Mouse (Mus musculus): ENCODE data around the gene Abhd14a. TPM values are rescaled to one million over a fixed set of nuclear protein-coding genes. Genes with fewer than 3 reads are reported as not detected.
A peak's percentile ranks its signal among the peaks of the same experiment; 100 is the strongest.

The Abhd14a gene
- total and polyA plus RNA-seq, 2 experiments from 2014 or later = 69.8 to 72.3 TPM

GRCm38 (mm10) chr9:106457163-106457559 lies 9.7 kb upstream of the Abhd14a start:
- H3K4me2 ChIP-seq (ENCODE audit: low read depth, low read length, poor library complexity, severe bottlenecking) = peak overlapping the region; percentile 85
- H3K27me3 ChIP-seq (ENCODE audit: insufficient read depth, low read length) = no peaks in the 10 kb centered on the region
- WGBS = 28% methylated on average over 9 of the region's 9 CpGs
- ATAC-seq (ENCODE audit: low FRiP score) = no peak
- no peak for DNase-seq (ENCODE audit: low spot score)
- no peak for TF ChIP-seq CTCF (IDR thresholded peaks at IDR 0.05)
- peaks cover 37% of the 10 kb centered on the region for H3K4me1 ChIP-seq (ENCODE audit: insufficient read depth, low read length)
- H3K4me3 ChIP-seq (ENCODE audit: low read depth, low read length) = no peak overlapping the region
- H3K36me3 ChIP-seq (ENCODE audit: insufficient read depth, low read length) = peaks cover 22% of the 10 kb centered on the region
- no peaks in the 10 kb centered on the region for H3K9me3 ChIP-seq (ENCODE audit: low read length)
- peak overlapping the region; percentile 38; the same call in 1 of the 2 replicates for H3K27ac ChIP-seq (ENCODE audit: low read depth, low read length)
- H3K9ac ChIP-seq (replicated peaks; ENCODE audit: low read length, poor library complexity, severe bottlenecking) = peak overlapping the region; percentile 96; the same call in 1 of the 2 replicates

- Histone ChIP-seq H3K27me3 (ENCODE audit: insufficient read depth, low read length) (no peaks in the 10 kb centered on the region), H3K27ac (ENCODE audit: low read depth, low read length) (peak overlapping the region; percentile 38; the same call in 1 of the 2 replicates), H3K9ac (replicated peaks; ENCODE audit: low read length, poor library complexity, severe bottlenecking) (peak overlapping the region; percentile 96), H3K4me1 (ENCODE audit: insufficient read depth, low read length) (peaks cover 37% of the 10 kb centered on the region), H3K4me3 (ENCODE audit: low read depth, low read length) (0 out of 2 replicates have a peak overlapping the region, but pooled peaks have one; percentile 2), H3K36me3 (ENCODE audit: insufficient read depth, low read length) (peaks cover 16% of the 10 kb centered on the region), H3K9me3 (ENCODE audit: low read length) (no peaks in the 10 kb centered on the region), H3K4me2 (ENCODE audit: low read depth, low read length, poor library complexity, severe bottlenecking) (peak overlapping the region; percentile 85)
- DNase-seq (ENCODE audit: low spot score) (peak; percentile 65), ATAC-seq (ENCODE audit: low FRiP score) (no peak)
- TF ChIP-seq CTCF (IDR thresholded peaks at IDR 0.05) = no peak
- 27% methylated on average over 15 of the region's 15 CpGs for WGBS
These were observed 9.1 kb upstream of the Abhd14a start for GRCm38 (mm10) chr9:106456325-106457162.

- 6% methylated on average over 17 of the region's 17 CpGs for WGBS
These were observed 7.6 kb upstream of the Abhd14a start for GRCm38 (mm10) chr9:106454888-106455681.

GRCm38 (mm10) chr9:106454071-106454761 lies 6.7 kb upstream of the Abhd14a start:
- WGBS = 0% methylated on average over 15 of the region's 20 CpGs
- peak overlapping the region; percentile 96 for H3K9ac ChIP-seq (replicated peaks; ENCODE audit: low read length, poor library complexity, severe bottlenecking)
- peak; percentile 50 for DNase-seq (ENCODE audit: low spot score)
- no peaks in the 10 kb centered on the region for H3K27me3 ChIP-seq (ENCODE audit: insufficient read depth, low read length)
- no peaks in the 10 kb centered on the region for H3K9me3 ChIP-seq (ENCODE audit: low read length)
- peak overlapping the region; percentile 65 for H3K4me3 ChIP-seq (ENCODE audit: low read depth, low read length)
- H3K4me2 ChIP-seq (ENCODE audit: low read depth, low read length, poor library complexity, severe bottlenecking) = peak overlapping the region; percentile 85
- peaks cover 37% of the 10 kb centered on the region for H3K4me1 ChIP-seq (ENCODE audit: insufficient read depth, low read length)
- no peak for TF ChIP-seq CTCF (IDR thresholded peaks at IDR 0.05)
- ATAC-seq (ENCODE audit: low FRiP score) = peak; percentile 13; the same call in 1 of the 2 replicates
- peaks cover 5% of the 10 kb centered on the region; the same call in 1 of the 2 replicates for H3K36me3 ChIP-seq (ENCODE audit: insufficient read depth, low read length)
- H3K27ac ChIP-seq (ENCODE audit: low read depth, low read length) = peak overlapping the region; percentile 89

More at GRCm38 (mm10) chr9:106454888-106455681, 7.6 kb upstream of the Abhd14a start:
- peak overlapping the region; percentile 89 for H3K27ac ChIP-seq (ENCODE audit: low read depth, low read length)
- ATAC-seq (ENCODE audit: low FRiP score) (peak; percentile 33; the same call in 1 of the 2 replicates), DNase-seq (ENCODE audit: low spot score) (peak; percentile 72)
- peaks cover 37% of the 10 kb centered on the region for H3K4me1 ChIP-seq (ENCODE audit: insufficient read depth, low read length)
- H3K36me3 ChIP-seq (ENCODE audit: insufficient read depth, low read length) = peaks cover 8% of the 10 kb centered on the region; the same call in 1 of the 2 replicates
- peak overlapping the region; percentile 65 for H3K4me3 ChIP-seq (ENCODE audit: low read depth, low read length)
- H3K9me3 ChIP-seq (ENCODE audit: low read length) = no peaks in the 10 kb centered on the region
- H3K4me2 ChIP-seq (ENCODE audit: low read depth, low read length, poor library complexity, severe bottlenecking) = peak overlapping the region; percentile 85
- peak overlapping the region; percentile 96 for H3K9ac ChIP-seq (replicated peaks; ENCODE audit: low read length, poor library complexity, severe bottlenecking)
- TF ChIP-seq CTCF (IDR thresholded peaks at IDR 0.05) = no peak
- no peaks in the 10 kb centered on the region for H3K27me3 ChIP-seq (ENCODE audit: insufficient read depth, low read length)

- Histone ChIP-seq H3K9ac (replicated peaks; ENCODE audit: low read length, poor library complexity, severe bottlenecking) (peak within 1 kb of the TSS; percentile 96), H3K9me3 (ENCODE audit: low read length) (no peaks in the 10 kb centered on the region), H3K36me3 (ENCODE audit: insufficient read depth, low read length) (peaks cover 5% of the 10 kb centered on the region; the same call in 1 of the 2 replicates), H3K27me3 (ENCODE audit: insufficient read depth, low read length) (no peaks in the 10 kb centered on the region), H3K4me2 (ENCODE audit: low read depth, low read length, poor library complexity, severe bottlenecking) (peak within 1 kb of the TSS; percentile 85), H3K27ac (ENCODE audit: low read depth, low read length) (peak within 1 kb of the TSS; percentile 89), H3K4me3 (ENCODE audit: low read depth, low read length) (peak within 1 kb of the TSS; percentile 65), H3K4me1 (ENCODE audit: insufficient read depth, low read length) (peaks cover 37% of the 10 kb centered on the region)
- DNase-seq (ENCODE audit: low spot score) = peak; percentile 67
- TF ChIP-seq CTCF (IDR thresholded peaks at IDR 0.05) = no peak
- peak; percentile 50 for ATAC-seq (ENCODE audit: low FRiP score)
- WGBS = 1% methylated on average over 32 of the region's 74 CpGs
These were observed 6.0 kb upstream of the Abhd14a start, which contains the start of gene Pcbp4 for GRCm38 (mm10) chr9:106453271-106454070. Gene Pcbp4, plus strand, starts transcription at chr9:106453291.
